Mouse (Mus musculus): ENCODE measurements around the gene Chrm4. TPM values are rescaled to one million over a fixed set of nuclear protein-coding genes. Genes with fewer than 3 reads are reported as not detected.

Chrm4 gene
- polyA plus RNA-seq, 1 experiment, result 0.97 TPM

DNA sequence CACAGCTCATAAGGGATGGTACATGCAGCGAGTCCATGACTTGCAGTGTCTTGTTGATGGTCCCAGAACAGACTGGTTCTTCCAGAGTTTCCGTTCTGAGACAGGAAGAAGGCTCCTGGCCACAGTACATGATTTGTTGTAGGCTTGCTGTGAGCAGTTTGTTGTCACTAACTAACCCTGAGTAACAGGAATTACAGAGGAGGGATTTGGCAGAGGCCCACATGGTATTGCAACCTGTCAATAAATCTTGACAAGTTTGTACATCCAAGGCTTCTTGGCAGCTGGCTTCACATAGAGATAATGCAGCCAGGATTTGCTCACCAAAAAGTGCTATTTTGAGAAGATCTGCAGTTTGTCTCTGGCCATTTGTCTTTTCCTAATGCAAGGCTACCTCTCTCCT lies 20.9 kb upstream of the Chrm4 start:
- H3K27ac ChIP-seq (ENCODE audit: insufficient read depth, low read length), result no peak overlapping the region
- no peak overlapping the region for H3K4me3 ChIP-seq (ENCODE audit: low read depth, low read length)
- H3K4me1 ChIP-seq (ENCODE audit: control insufficient read depth, insufficient read depth, low read length), result no peaks in the 10 kb centered on the region
- H3K9me3 ChIP-seq (replicated peaks; ENCODE audit: control insufficient read depth, insufficient read depth, low read length, poor library complexity, severe bottlenecking), result no peaks in the 10 kb centered on the region
- TF ChIP-seq POLR2A (IDR thresholded peaks at IDR 0.05; ENCODE audit: insufficient read depth, low read length) (no peak), CTCF (IDR thresholded peaks at IDR 0.05; ENCODE audit: low read depth, low read length) (no peak), EP300 (IDR thresholded peaks at IDR 0.05; ENCODE audit: insufficient read depth, low read depth, low read length) (no peak)
- no peak overlapping the region for H3K9ac ChIP-seq (ENCODE audit: low read depth, poor library complexity, severe bottlenecking)
- 0 out of 2 replicates have a peak, but pooled peaks cover 5% of the 10 kb centered on the region for H3K36me3 ChIP-seq (ENCODE audit: control insufficient read depth, insufficient read depth, low read length, poor library complexity, severe bottlenecking)
- H3K27me3 ChIP-seq (ENCODE audit: control insufficient read depth, insufficient read depth, low read length, poor library complexity, severe bottlenecking), result no peaks in the 10 kb centered on the region

DNA sequence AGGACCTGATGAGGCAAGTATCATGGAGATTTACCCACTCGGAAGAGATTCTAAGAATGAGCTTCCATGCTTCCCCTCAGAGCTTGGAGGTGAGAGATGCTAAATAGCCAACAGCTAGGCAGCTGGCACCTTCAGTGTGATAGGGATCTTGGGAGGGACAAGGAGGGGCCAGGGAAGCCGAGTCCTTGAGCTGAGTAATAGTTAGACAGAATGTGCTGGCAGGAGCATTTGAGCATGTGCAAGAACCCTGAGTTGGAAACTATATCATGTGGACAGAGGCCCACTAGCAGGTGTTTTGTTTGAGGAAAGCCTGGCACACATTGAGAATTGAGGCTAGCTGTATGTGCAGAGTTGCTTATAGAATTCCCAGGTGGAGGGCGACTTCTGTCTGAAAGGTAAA lies 14.4 kb upstream of the Chrm4 start:
- Histone ChIP-seq H3K9ac (ENCODE audit: low read depth, poor library complexity, severe bottlenecking) (no peak overlapping the region), H3K4me1 (ENCODE audit: control insufficient read depth, insufficient read depth, low read length) (peaks cover 2% of the 10 kb centered on the region), H3K36me3 (ENCODE audit: control insufficient read depth, insufficient read depth, low read length, poor library complexity, severe bottlenecking) (peaks cover 13% of the 10 kb centered on the region; the same call in 1 of the 2 replicates), H3K4me3 (ENCODE audit: low read depth, low read length) (no peak overlapping the region), H3K27ac (ENCODE audit: insufficient read depth, low read length) (no peak overlapping the region), H3K27me3 (ENCODE audit: control insufficient read depth, insufficient read depth, low read length, poor library complexity, severe bottlenecking) (no peaks in the 10 kb centered on the region), H3K9me3 (replicated peaks; ENCODE audit: control insufficient read depth, insufficient read depth, low read length, poor library complexity, severe bottlenecking) (no peaks in the 10 kb centered on the region)
- TF ChIP-seq CTCF (IDR thresholded peaks at IDR 0.05; ENCODE audit: low read depth, low read length) (no peak), EP300 (IDR thresholded peaks at IDR 0.05; ENCODE audit: insufficient read depth, low read depth, low read length) (no peak), POLR2A (IDR thresholded peaks at IDR 0.05; ENCODE audit: insufficient read depth, low read length) (no peak)

DNA sequence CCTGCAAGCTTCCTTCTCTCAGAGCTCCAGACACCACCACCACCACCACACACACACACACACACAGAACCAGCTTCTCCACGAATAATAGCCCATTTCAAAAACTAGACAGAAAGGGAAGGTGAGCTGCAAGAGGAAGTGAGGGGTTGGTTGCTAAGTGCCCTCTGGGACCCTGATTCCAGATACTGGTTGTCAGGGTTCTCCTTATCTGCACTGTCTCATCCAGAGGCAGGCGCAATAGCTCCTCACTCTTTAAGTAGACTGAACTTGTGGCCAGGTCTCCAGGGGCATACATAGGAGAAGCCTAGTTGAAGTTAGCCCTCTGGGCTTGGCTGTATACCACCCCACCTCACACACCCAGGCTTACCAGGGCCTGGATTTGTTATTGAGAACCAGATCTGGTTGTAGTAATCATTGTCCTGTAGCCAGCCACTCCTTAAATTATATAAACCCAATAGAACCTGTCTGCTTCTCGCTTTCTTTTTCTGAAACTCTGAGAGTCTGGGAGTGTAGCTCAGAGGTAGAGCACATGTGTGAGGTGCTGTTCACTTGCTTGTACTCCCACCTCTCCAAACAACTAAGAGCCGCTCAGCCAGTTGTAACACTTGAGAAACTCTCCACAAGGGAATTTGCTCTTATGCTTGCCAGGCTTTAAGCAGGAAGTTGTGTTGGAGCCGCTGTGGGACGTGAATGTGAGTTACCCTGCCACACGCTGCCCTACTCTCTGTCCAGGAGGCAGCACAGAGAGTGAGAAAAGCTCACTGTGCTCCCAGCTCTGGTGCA lies 13.5 kb upstream of the Chrm4 start:
- Histone ChIP-seq H3K4me3 (ENCODE audit: low read depth, low read length) (no peak overlapping the region), H3K36me3 (ENCODE audit: control insufficient read depth, insufficient read depth, low read length, poor library complexity, severe bottlenecking) (peaks cover 13% of the 10 kb centered on the region; the same call in 1 of the 2 replicates), H3K27ac (ENCODE audit: insufficient read depth, low read length) (no peak overlapping the region), H3K4me1 (ENCODE audit: control insufficient read depth, insufficient read depth, low read length) (peaks cover 2% of the 10 kb centered on the region), H3K9me3 (replicated peaks; ENCODE audit: control insufficient read depth, insufficient read depth, low read length, poor library complexity, severe bottlenecking) (no peaks in the 10 kb centered on the region), H3K27me3 (ENCODE audit: control insufficient read depth, insufficient read depth, low read length, poor library complexity, severe bottlenecking) (no peaks in the 10 kb centered on the region), H3K9ac (ENCODE audit: low read depth, poor library complexity, severe bottlenecking) (no peak overlapping the region)
- TF ChIP-seq CTCF (IDR thresholded peaks at IDR 0.05; ENCODE audit: low read depth, low read length), result no peak
- no peak for TF ChIP-seq POLR2A (IDR thresholded peaks at IDR 0.05; ENCODE audit: insufficient read depth, low read length)
- TF ChIP-seq EP300 (IDR thresholded peaks at IDR 0.05; ENCODE audit: insufficient read depth, low read depth, low read length), result no peak

DNA sequence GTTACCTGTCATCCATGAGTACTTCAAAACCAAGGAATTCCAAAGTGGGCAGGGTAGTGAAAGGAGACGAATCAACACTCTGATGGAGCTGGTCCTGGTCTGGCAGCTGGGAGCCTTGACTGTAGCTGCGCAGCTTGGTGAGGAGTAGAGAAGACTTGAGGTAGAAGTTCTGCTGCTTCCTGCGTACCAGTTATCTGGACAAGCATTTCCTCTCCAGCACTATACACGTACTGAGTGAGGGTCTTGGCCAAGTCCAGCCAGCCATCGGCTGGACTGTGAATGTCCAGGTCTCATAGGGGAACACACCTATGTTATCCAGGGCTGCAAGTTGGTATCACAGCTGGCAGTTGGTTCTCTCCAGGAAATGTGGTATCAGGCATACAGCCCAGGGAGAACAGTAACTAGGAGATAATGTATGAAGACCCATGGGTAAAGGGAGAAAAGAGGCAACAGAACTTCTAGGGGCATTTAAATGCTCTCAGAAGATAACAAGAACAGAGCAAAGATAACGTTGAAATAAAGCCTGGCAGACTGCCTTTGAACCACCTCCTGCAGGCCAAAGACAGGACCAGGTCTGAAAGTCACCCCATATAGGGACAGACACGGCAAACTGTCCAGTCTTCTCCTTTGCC lies 10.6 kb upstream of the Chrm4 start:
- H3K9ac ChIP-seq (ENCODE audit: low read depth, poor library complexity, severe bottlenecking), result no peak overlapping the region
- H3K9me3 ChIP-seq (replicated peaks; ENCODE audit: control insufficient read depth, insufficient read depth, low read length, poor library complexity, severe bottlenecking), result no peaks in the 10 kb centered on the region
- TF ChIP-seq CTCF (IDR thresholded peaks at IDR 0.05; ENCODE audit: low read depth, low read length) (no peak), POLR2A (IDR thresholded peaks at IDR 0.05; ENCODE audit: insufficient read depth, low read length) (no peak), EP300 (IDR thresholded peaks at IDR 0.05; ENCODE audit: insufficient read depth, low read depth, low read length) (no peak)
- peaks cover 2% of the 10 kb centered on the region for H3K4me1 ChIP-seq (ENCODE audit: control insufficient read depth, insufficient read depth, low read length)
- no peak overlapping the region for H3K27ac ChIP-seq (ENCODE audit: insufficient read depth, low read length)
- H3K4me3 ChIP-seq (ENCODE audit: low read depth, low read length), result no peak overlapping the region
- no peaks in the 10 kb centered on the region for H3K27me3 ChIP-seq (ENCODE audit: control insufficient read depth, insufficient read depth, low read length, poor library complexity, severe bottlenecking)
- H3K36me3 ChIP-seq (ENCODE audit: control insufficient read depth, insufficient read depth, low read length, poor library complexity, severe bottlenecking), result peaks cover 8% of the 10 kb centered on the region; the same call in 1 of the 2 replicates

DNA sequence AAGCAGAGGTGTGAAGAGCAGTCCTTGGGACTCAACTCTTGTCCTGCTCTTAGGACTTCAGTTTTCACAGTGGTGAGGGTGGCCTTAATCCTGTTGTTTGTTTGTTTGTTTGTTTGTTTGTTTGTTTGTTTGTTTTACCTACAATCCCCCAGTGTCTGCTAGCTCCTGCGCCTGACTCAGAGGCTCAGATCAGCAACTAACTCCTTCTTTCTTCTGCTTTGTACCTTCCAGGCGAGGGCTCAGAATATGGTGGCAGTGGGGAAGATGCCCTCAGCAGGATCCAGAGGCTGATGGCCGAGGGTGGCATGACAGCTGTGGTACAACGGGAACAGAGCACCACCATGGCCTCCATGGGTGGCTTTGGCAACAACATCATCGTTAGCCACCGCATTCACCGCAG lies 10.0 kb upstream of the Chrm4 start:
- Histone ChIP-seq H3K4me1 (ENCODE audit: control insufficient read depth, insufficient read depth, low read length) (peaks cover 2% of the 10 kb centered on the region), H3K9me3 (replicated peaks; ENCODE audit: control insufficient read depth, insufficient read depth, low read length, poor library complexity, severe bottlenecking) (no peaks in the 10 kb centered on the region), H3K27ac (ENCODE audit: insufficient read depth, low read length) (no peak overlapping the region), H3K4me3 (ENCODE audit: low read depth, low read length) (no peak overlapping the region), H3K9ac (ENCODE audit: low read depth, poor library complexity, severe bottlenecking) (no peak overlapping the region), H3K27me3 (ENCODE audit: control insufficient read depth, insufficient read depth, low read length, poor library complexity, severe bottlenecking) (0 out of 2 replicates have a peak, but pooled peaks cover under 1% of the 10 kb centered on the region), H3K36me3 (ENCODE audit: control insufficient read depth, insufficient read depth, low read length, poor library complexity, severe bottlenecking) (peaks cover 6% of the 10 kb centered on the region; the same call in 1 of the 2 replicates)
- TF ChIP-seq CTCF (IDR thresholded peaks at IDR 0.05; ENCODE audit: low read depth, low read length) (no peak), POLR2A (IDR thresholded peaks at IDR 0.05; ENCODE audit: insufficient read depth, low read length) (no peak), EP300 (IDR thresholded peaks at IDR 0.05; ENCODE audit: insufficient read depth, low read depth, low read length) (no peak)

DNA sequence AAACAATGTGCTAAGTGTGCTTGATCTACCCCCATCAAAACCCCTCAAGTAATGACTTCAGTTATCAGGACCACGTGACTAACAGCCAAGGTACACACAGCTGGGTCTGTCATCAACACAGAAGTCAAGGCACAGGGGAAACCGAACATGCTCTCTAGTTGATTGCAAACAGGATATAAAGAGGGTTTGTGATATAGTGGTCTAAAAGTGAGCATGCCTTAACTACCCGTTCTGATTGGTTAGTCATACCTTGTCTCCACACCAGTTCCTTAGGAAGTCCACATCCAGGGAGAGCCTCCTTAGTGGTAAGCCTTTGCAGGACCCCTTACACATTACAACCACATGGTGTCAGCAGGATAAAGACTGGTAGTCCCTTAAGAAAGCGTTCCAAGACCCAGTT lies 6.9 kb upstream of the Chrm4 start:
- Histone ChIP-seq H3K27me3 (ENCODE audit: control insufficient read depth, insufficient read depth, low read length, poor library complexity, severe bottlenecking) (peaks cover 9% of the 10 kb centered on the region; the same call in 1 of the 2 replicates), H3K4me1 (ENCODE audit: control insufficient read depth, insufficient read depth, low read length) (no peaks in the 10 kb centered on the region), H3K36me3 (ENCODE audit: control insufficient read depth, insufficient read depth, low read length, poor library complexity, severe bottlenecking) (no peaks in the 10 kb centered on the region), H3K9ac (ENCODE audit: low read depth, poor library complexity, severe bottlenecking) (no peak overlapping the region), H3K9me3 (replicated peaks; ENCODE audit: control insufficient read depth, insufficient read depth, low read length, poor library complexity, severe bottlenecking) (no peaks in the 10 kb centered on the region), H3K4me3 (ENCODE audit: low read depth, low read length) (no peak overlapping the region), H3K27ac (ENCODE audit: insufficient read depth, low read length) (no peak overlapping the region)
- TF ChIP-seq EP300 (IDR thresholded peaks at IDR 0.05; ENCODE audit: insufficient read depth, low read depth, low read length), result no peak
- no peak for TF ChIP-seq CTCF (IDR thresholded peaks at IDR 0.05; ENCODE audit: low read depth, low read length)
- TF ChIP-seq POLR2A (IDR thresholded peaks at IDR 0.05; ENCODE audit: insufficient read depth, low read length), result no peak
